In genomic region chr9:22672937-22673336, GRCm38 (mm10) we compare ENCODE assay signal across 29 mouse cellular contexts.
DNase-seq lines count a peak whose midpoint lies in the region; ATAC-seq and TF ChIP-seq lines count a peak whose summit lies in the region.
"Had no signal": no experiment of that assay in that cellular context is flagged by ENCODE, and none has a peak within 500 bp of the region (broad histone marks: within the 10 kb centered on the region; RNA-seq: fewer than 3 reads in every experiment).

No protein-coding gene starts in this region.

- TF ChIP-seq CTCF in bone marrow macrophage, adult 2 months (IDR thresholded peaks at IDR 0.05; ENCODE audit: low read depth, low read length), result no peak

- 95% methylated on average over 2 of the region's 2 CpGs for WGBS in midbrain, embryonic 11.5 days
- 91% methylated on average over 2 of the region's 2 CpGs for WGBS in midbrain, embryonic 13.5 days
- 93% methylated on average over 2 of the region's 2 CpGs for WGBS in intestine, embryonic 15.5 days

- ATAC-seq in midbrain, embryonic 11.5 days (ENCODE audit: low FRiP score), result no peak
- ATAC-seq in midbrain, embryonic 13.5 days, result no peak
- ATAC-seq in hematopoietic stem cell, adult 5-6 weeks (replicated peaks in 1 of 2; ENCODE audit: insufficient read depth in 1 of 2, low FRiP score in 2 of 2, low TSS enrichment in 1 of 2, low read depth in 1 of 2, poor library complexity in 2 of 2, severe bottlenecking in 2 of 2), result peak; percentile 87 to 89
- no peak for ATAC-seq in intestine, embryonic 15.5 days
- ATAC-seq: forebrain, embryonic 15.5 days; hindbrain, embryonic 16.5 days; midbrain, embryonic 16.5 days; Patski had no signal

- H3K36me3 ChIP-seq in midbrain, embryonic 11.5 days (ENCODE audit: control insufficient read depth, insufficient read depth, low read length), result no peaks in the 10 kb centered on the region
- no peaks in the 10 kb centered on the region for H3K36me3 ChIP-seq in midbrain, embryonic 13.5 days
- no peaks in the 10 kb centered on the region for H3K36me3 ChIP-seq in intestine, embryonic 15.5 days
- H3K36me3 ChIP-seq: forebrain, embryonic 15.5 days; heart, embryonic 13.5 days; limb, embryonic 13.5 days; lung, embryonic 15.5 days had no signal

- no peak overlapping the region for H3K4me2 ChIP-seq in midbrain, embryonic 11.5 days
- H3K4me2 ChIP-seq in midbrain, embryonic 13.5 days (replicated peaks), result no peak overlapping the region
- no peak overlapping the region for H3K4me2 ChIP-seq in intestine, embryonic 15.5 days (replicated peaks)
- H3K4me2 ChIP-seq: embryonic facial prominence, embryonic 12.5 days; forebrain, embryonic 15.5 days; heart, embryonic 13.5 days; limb, embryonic 13.5 days; liver, embryonic 11.5 days; lung, embryonic 15.5 days had no signal

- no peaks in the 10 kb centered on the region for H3K27me3 ChIP-seq in midbrain, embryonic 11.5 days (ENCODE audit: control insufficient read depth, insufficient read depth, low read length)
- no peaks in the 10 kb centered on the region for H3K27me3 ChIP-seq in midbrain, embryonic 13.5 days
- no peaks in the 10 kb centered on the region for H3K27me3 ChIP-seq in intestine, embryonic 15.5 days (replicated peaks)
- H3K27me3 ChIP-seq: CH12.LX; embryonic facial prominence, embryonic 12.5 days; forebrain, embryonic 15.5 days; heart, embryonic 13.5 days; lung, embryonic 15.5 days; Patski had no signal

- no peaks in the 10 kb centered on the region for H3K4me1 ChIP-seq in midbrain, embryonic 11.5 days (ENCODE audit: control insufficient read depth, insufficient read depth, low read length)
- no peaks in the 10 kb centered on the region for H3K4me1 ChIP-seq in midbrain, embryonic 13.5 days (replicated peaks)
- H3K4me1 ChIP-seq in bone marrow macrophage, adult 2 months (ENCODE audit: control insufficient read depth, insufficient read depth, low read length), result peaks cover 43% of the 10 kb centered on the region
- no peaks in the 10 kb centered on the region for H3K4me1 ChIP-seq in intestine, embryonic 15.5 days (replicated peaks)
- H3K4me1 ChIP-seq: embryonic facial prominence, embryonic 12.5 days; heart, embryonic 13.5 days; limb, embryonic 13.5 days; lung, embryonic 15.5 days had no signal

- no peak overlapping the region for H3K27ac ChIP-seq in midbrain, embryonic 11.5 days (ENCODE audit: low read depth, low read length)
- H3K27ac ChIP-seq in midbrain, embryonic 13.5 days, result no peak overlapping the region
- H3K27ac ChIP-seq in bone marrow macrophage, adult 2 months (ENCODE audit: insufficient read depth, low read depth, low read length), result peak overlapping the region; percentile 72
- H3K27ac ChIP-seq in intestine, embryonic 15.5 days, result no peak overlapping the region
- H3K27ac ChIP-seq: embryonic facial prominence, embryonic 12.5 days; forebrain, embryonic 15.5 days; heart, embryonic 13.5 days; left cerebral cortex, adult 2 months; limb, embryonic 13.5 days; lung, embryonic 15.5 days; stomach, postnatal 0 days had no signal

- H3K9me3 ChIP-seq in midbrain, embryonic 11.5 days (ENCODE audit: control insufficient read depth, low read length), result no peaks in the 10 kb centered on the region
- H3K9me3 ChIP-seq in midbrain, embryonic 13.5 days, result no peaks in the 10 kb centered on the region
- no peaks in the 10 kb centered on the region for H3K9me3 ChIP-seq in intestine, embryonic 15.5 days
- H3K9me3 ChIP-seq: embryonic facial prominence, embryonic 12.5 days; forebrain, embryonic 15.5 days; heart, embryonic 13.5 days; limb, embryonic 13.5 days; lung, embryonic 15.5 days had no signal

- peak; percentile 69 for DNase-seq in midbrain, embryonic 11.5 days (ENCODE audit: low spot score, missing footprints)
- DNase-seq in thymus, postnatal 36 days, result no peak
- no peak for DNase-seq in left cerebral cortex, adult 8-10 months (ENCODE audit: low spot score in 2 of 2)
- DNase-seq: adrenal gland, postnatal 14 days; cerebellum, adult 8-10 months; cerebellum, postnatal 36 days; embryo, embryonic 11 days; kidney, adult 8-10 months; kidney, postnatal 14 days; right cerebral cortex, adult 18-20 months; right cerebral cortex, postnatal 4 days; thymus, adult 18-20 months; thymus, postnatal 25 days had no signal

- no peak overlapping the region for H3K9ac ChIP-seq in midbrain, embryonic 11.5 days (ENCODE audit: low read length)
- H3K9ac ChIP-seq in midbrain, embryonic 13.5 days (replicated peaks), result no peak overlapping the region
- no peak overlapping the region for H3K9ac ChIP-seq in intestine, embryonic 15.5 days
- H3K9ac ChIP-seq: embryonic facial prominence, embryonic 12.5 days; forebrain, embryonic 15.5 days; heart, embryonic 13.5 days; limb, embryonic 13.5 days; lung, embryonic 15.5 days had no signal

- H3K4me3 ChIP-seq in midbrain, embryonic 11.5 days (ENCODE audit: low read depth, low read length), result no peak overlapping the region
- no peak overlapping the region for H3K4me3 ChIP-seq in midbrain, embryonic 13.5 days (replicated peaks)
- no peak overlapping the region for H3K4me3 ChIP-seq in bone marrow macrophage, adult 2 months (ENCODE audit: insufficient read depth, low read length)
- no peak overlapping the region for H3K4me3 ChIP-seq in intestine, embryonic 15.5 days (replicated peaks)
- H3K4me3 ChIP-seq: embryonic facial prominence, embryonic 12.5 days; forebrain, embryonic 15.5 days; heart, embryonic 13.5 days; left cerebral cortex, adult 2 months; limb, embryonic 13.5 days; lung, embryonic 15.5 days had no signal

- TF ChIP-seq POLR2A in bone marrow macrophage, adult 2 months (IDR thresholded peaks at IDR 0.05; ENCODE audit: borderline replicate concordance, low read depth, low read length), result no peak

Comparison
In these comparisons a context has a peak if more than half of its experiments do, and no peak if none do; other contexts are left out.
1. ATAC-seq: peak in hematopoietic stem cell, adult 5-6 weeks (2 of 2); none in midbrain, embryonic 11.5 days (single experiment), midbrain, embryonic 13.5 days (single experiment) and intestine, embryonic 15.5 days (single experiment).